Mouse (Mus musculus): Measurements from ENCODE around the gene Pdia4.

Gene Pdia4

GRCm38 (mm10) chr6:47757849-47758248, 55.4 kb downstream of the Pdia4 start:
- DNase-seq: peak; percentile 98

GRCm38 (mm10) chr6:47757429-47757828, 55.8 kb downstream of the Pdia4 start:
- peak; percentile 19 for DNase-seq

DNA sequence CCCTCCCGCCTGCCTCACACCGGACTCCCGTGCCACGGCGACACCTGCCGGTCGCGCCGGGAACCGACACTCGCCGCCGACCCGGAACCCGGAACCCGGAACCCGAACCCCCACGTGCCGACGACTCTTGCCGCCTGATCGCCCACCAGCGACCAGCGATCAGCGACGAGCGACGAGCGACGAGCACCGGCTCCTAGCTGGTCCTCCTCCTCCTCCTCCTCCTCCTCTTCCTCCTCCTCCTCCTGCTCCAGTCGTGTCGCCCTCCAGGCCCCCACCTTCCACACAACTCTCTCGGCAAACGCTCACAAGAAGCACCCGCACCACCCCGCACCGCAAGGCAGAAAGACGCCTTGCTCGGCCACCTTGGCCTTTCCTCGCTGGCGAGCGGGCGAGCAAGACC, 60.1 kb downstream of the Pdia4 start:
- DNase-seq: peak; percentile 71

DNA sequence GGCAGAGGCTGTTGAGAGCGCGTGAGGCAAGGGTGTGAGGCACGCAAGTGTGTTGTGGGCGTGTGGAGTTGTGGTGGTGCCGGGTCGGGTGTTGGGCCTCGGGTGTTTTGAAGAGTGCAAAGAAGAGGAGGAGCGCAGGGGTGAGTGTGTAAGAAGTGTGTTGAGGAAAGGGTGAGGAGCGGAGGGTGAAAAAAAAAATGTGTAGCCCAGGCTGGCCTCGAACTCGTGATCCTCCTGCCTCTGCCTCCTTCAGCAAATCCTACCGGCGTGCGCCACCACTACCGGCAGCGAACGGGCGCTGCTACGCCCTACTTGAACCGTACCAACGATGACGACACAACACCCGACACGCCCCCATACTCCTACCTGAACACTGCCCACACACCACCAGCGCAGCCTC, 64.9 kb downstream of the Pdia4 start:
- peak; percentile 96 for DNase-seq

- DNase-seq: peak; percentile 42
Observed at GRCm38 (mm10) chr6:47747886-47748285, 65.3 kb downstream of the Pdia4 start.
